Mouse (Mus musculus) thymus, postnatal 0 days (tissue): Measurements from ENCODE around the gene Col25a1. TPM values are rescaled to one million over a fixed set of nuclear protein-coding genes. Genes with fewer than 3 reads are reported as not detected.

Source experiments
- DNase-seq: peaks from one replicate; pipeline ENCODE4 v3.0.0-alpha.2; 2015; ENCODE audit warnings: low spot score
- polyA plus RNA-seq: library from polyadenylated mRNA; unstranded; fragments of >200 nt; fragmentation: Nextera tagmentation; extraction: Ambion mirVana; gene quantifications from 2 replicates; pipeline ENCODE4 v1.2.1, GENCODE M21; 2015

Gene Col25a1
- polyA plus RNA-seq, 1 experiment from 2014 or later, result 0.31 TPM

DNA sequence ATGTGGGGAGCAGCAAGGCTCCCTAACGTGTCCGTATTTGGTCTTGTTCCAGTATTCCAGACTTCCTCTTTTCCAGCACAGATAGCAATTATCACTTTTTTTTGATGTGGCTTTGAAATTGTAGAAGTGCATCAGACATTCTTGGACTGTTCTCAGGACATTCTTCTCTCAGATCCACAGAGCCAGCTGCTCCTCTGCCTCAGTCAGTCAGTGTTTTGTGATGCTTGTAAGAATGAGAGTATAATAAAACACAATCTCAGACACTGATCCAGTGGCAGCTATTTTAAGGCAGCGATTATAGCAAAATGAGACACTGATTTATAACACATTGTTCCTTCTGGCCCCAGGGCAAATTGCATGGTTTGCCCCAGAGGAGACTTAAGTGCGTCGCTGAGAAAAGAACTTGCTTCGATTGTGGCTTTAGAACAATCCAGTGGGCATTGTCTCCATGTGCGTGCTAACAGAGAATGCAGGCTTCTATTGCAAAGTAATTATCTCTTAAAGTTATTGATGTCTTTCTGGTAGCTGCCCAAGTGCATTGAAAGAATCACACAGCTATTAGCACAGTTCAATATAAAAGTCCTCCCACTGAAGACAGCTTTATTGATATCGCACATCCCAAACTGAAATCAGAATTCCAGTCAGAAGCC is 111.5 kb downstream of the Col25a1 start:
- DNase-seq, result no peak

DNA sequence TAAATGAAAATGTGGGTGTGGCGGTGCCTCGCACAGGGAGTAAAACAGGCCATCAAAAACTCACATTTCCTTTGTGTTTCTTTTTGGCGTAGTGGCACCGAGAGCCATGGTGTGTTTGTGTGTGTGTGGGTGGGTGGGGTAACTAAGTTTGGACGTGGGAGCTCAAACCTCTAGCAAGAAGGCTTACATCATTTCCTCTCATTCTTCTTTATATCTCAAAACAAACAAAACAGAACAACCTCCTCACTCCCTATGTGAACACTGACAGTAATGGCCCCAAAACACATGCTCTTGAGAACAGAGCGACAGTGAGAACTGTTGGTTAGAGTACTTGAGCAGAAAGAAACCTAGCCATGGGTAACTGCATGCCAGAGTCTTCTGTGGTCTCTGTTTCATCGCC is 121.1 kb downstream of the Col25a1 start:
- DNase-seq, result no peak

DNA sequence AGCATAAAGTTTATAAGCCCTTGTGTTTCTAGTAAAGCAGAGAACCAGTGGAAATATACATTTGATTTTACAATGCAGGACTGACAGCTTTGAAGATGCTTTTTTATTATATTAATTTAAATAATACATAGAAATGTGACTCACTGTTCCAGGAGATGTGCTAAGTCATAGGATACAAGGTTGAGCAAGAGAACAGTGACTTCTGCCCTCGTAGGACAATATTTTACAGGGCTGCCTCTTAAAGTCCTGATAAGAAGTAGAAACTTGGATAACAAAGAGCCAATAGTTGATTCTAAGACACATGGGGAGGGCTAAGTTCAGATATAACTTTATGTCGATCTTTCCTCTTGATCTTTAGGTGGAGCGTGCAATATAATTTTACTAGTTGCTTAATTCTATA is 124.8 kb downstream of the Col25a1 start:
- DNase-seq, result no peak

DNA sequence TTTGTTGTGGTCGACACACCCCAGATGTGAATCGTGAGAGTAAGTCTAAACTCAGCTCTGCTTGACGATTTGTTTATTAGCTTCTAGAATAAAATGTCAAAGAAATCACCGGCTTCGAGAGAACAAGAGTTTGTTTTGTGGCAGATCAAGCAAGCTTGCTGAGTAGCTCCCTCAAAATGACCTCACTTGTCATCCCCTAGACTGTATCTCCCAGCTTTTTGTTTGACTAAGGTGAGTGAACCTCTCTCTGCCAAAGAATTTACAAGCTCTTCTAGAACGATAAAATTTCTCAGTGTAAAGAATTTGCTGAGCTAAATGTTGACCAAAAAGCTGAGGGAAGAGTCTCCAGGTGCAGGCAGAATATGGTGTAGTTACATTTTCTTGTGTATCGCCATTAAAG is 125.3 kb downstream of the Col25a1 start:
- no peak for DNase-seq

DNA sequence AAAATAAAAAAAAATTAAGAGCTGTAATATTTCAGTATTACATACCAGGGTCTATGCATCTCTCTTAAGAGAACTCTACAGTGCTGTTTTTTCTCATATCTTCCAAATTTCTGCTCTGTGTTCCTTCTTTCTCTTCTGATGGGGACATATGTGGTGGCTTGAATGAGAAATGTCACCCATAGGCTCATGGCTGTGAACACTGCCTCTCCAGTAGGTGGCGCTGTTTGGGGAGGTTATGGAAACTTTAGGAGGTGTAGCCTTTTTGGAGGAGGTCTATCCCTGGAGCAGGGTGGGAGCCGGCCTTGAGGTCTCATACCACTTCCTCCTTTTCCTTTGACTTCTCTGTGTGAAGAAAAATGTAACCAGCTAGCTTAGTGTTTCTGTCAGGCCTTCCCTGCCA is 128.4 kb downstream of the Col25a1 start:
- DNase-seq, result no peak

DNA sequence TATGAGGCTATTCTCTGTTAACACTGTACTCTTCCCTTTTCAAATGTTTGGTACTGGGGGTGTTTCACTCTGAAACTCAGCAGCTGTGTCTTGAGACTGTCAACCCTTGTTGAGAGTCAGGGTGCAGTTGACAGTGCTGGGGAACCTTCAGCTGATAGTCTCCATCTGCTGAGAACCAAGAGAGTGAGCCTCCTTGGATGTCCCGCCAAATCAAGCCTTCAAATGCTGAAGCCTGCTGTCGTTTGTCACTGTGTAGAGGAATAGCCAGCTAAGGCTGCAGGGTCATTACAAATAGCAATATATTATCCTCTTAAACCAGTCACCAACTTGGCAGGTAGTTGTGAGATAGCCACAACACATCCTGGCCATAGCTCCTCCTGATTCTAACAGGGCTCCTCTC is 129.0 kb downstream of the Col25a1 start:
- no peak for DNase-seq

DNA sequence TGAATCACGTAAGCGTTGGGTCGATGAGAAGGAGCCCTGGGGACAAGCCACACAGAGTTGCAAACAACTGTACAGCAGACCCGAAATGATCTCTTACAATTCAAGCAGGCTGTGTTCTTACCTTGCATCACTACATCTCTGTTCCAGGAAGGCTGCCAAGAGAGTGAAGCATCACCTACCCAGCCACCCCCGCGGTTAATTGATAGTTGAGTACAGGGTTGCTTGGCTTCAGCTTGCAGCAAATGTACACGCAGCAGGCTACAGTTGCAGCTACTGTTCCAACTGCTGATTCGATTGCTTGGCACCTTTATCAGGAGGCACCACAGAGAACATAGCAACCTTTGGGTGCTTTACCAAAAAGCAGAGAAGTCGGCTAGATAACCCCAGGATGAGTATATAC is 133.8 kb downstream of the Col25a1 start:
- DNase-seq, result no peak

DNA sequence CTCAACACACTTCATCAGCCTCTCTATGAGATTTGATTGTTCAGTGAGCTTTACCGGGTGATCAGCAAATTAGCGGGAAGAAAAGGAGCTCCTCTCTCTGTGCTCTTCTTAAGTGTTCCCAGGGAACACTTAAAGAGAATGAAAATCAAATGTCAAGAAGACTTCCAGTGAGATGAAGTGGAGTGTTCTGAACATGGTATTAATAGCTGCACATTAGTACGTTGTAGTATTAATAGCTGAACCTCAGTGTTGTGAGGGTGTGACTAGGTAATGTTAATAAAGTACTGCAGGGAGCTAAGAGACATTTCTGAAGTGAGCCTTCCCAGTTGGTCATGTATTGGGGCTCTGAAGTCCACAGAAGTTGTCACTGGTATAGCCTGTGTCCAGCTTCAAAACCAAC is 139.2 kb downstream of the Col25a1 start:
- no peak for DNase-seq

DNA sequence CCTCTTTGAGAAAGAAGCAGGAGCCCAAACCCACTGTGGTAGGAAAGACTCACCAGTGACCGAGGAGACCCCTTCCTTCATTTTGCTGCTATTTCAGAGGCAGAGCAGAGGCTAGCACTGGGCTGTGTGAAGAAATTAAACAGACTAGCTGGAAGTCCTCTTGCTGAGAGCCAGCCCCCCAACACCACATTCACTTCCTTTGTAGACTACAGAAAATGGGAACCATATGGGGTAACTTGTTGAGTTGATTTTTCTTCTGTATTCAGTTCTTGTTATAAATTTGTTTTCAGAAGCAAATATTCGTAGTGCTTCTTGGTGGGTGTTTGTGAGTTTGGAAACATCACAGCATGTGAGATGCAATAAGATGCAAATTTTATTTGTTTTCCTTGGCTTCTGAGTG is 142.6 kb downstream of the Col25a1 start:
- no peak for DNase-seq

DNA sequence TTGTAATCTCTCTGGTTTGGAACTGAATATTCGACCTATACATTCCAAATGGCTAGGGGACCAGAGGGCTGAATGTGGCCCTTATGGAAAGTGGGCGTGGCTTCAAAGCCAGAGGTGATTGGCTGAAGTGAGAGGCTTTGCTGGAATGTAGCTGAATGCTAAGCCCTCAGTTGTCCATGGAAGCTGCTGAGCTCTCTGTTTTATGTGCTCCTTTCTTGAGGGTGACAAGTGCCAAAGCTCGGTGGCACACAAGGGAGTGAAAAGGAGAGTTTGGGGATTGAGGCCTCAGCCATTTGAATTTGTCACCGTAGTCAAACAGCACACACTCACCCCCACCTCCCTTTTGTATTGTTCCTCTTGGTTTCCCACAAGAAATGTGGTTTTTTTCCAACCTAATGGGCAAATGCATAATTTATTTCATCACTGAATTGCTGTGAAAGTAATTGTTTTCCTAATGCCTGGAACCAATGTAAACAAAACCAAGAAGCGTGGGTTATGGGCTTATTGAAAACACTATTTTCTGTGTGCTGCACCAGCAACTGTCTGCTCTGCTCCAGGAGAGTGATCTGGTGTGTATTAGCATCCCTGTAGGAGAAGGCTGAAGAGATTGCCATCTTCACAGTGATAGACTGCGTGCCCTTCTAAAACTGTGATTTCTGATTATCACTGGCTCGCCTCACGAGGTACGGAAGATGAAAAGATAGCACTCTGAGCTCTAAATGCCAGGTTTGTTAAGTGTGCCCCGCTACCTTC is 147.2 kb downstream of the Col25a1 start:
- no peak for DNase-seq

DNA sequence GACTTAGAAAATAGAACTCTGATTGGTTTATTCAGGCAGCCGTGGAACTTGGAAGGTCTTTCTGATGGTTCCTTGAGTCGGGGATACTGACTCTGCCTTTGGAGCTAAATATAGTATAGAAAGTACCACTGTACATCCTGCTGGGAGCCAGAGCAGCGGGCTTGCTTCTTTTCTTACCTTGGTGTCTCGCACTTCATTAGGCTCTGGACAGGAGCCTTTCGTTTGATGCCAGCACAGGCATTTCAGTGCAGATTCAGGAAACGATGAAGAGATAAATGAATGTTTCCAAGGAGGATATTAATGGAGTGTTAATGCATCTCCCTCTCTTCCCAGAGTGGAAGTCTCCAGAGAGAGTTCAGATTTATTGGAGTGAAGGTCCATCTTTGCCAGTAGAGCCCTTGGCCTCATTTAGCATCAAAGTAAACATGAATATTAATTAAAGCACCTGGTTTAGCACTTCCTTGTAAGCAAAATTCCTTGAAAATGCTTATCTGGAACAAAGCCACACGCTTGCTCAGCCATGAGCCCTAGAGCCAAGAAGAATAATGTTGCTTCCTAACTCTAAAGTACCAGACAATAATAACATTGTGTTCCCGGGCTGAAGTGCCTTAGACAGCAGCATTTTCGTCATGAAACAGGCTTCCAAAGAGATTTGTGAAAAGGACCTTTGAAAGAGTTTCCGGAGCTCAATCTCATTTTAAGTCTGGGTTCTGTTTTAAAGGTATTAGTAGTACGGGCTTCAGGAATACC is 151.9 kb downstream of the Col25a1 start:
- DNase-seq, result no peak

DNA sequence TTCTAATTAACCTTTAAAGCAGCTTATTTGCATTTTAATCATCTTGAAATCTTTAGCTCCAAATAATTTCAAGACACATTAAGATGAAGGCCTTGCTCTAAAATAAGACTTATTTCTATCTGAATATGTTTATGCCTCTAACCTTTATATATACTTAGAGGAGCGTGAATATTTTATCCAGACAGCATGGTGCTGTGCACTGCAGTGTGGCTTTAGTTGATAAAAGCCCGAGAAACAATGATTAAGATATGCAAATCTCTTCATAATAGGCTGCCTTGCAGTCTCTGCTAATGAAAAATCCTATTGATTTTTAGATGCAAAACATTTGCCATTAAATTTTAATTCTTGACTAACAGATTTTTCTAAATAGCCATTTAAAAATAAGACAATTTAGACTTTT is 156.8 kb downstream of the Col25a1 start:
- no peak for DNase-seq

DNA sequence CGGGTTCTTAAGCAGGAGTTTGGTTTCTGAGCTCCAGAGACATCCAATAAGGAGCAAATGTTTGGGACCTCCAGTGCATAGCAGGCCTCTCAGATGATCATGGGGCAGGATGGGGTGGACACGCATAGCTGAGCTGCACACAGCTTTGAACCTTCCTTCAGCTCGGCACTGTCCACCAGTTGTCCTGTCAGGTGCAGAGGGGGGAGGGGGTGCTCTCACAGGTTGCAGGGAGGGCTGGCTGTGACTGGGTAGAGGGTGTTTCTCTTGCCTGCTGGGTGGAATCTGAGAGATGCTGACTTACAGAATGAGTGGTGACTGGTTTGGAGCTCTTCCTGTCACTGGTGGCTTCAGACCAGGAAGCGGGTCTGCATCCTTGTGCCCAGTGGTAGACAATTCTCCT is 157.5 kb downstream of the Col25a1 start:
- no peak for DNase-seq

DNA sequence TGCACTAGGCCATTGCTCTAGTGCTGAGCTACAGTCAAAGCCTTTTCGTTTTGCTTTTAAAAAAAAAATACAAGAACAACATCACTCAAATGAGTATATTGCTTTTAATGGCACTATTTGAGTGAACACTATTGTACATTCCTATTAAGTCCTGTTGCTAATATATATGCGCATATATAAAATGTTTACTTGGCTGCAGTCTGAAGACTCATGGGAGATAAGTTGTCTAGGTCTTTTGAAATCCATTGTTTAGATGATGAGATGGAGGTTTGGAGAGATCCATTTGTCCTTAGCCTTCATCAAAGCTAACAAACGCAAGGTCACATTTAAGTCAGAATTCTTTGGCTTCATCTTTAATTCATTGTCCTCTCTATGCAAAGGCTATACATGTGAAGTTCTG is 157.9 kb downstream of the Col25a1 start:
- DNase-seq, result no peak

DNA sequence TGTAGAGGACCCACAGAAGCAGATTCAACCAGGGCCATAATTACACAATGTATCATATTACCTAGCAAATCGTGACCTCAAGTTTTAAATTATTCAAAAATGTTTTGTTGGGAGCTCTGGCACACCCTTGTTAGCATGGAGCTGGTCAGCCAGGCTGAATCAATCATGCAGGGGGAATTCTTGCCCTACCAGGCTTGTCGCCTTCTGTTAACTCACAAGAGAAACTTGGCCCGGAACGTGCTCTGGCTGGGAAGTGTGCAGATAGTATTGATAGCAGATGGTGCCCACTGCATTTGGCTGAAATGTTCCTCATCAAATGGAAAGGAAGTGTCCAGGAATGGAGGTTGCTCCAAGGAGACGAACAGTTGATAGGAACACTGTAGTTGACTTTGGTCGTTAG is 158.9 kb downstream of the Col25a1 start:
- DNase-seq, result no peak

DNA sequence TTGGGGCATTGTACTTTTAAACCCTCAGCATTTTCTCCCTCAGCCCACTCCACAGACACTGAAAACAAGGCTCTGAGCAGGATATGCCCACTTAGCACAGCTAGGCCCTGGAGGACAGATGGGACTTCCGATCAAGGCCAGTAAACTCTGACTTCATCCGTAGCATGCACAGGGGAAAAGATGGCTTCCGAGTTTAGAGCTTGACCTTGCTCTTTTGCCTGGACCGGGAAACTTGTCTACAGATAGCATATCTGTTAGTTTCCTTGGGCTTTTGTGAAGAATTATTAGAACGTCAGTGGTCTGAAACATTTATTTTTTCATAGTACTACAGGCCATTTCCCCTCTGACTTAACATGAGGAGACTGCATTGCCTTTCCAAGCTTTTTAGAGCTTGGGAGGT is 159.4 kb downstream of the Col25a1 start:
- no peak for DNase-seq

DNA sequence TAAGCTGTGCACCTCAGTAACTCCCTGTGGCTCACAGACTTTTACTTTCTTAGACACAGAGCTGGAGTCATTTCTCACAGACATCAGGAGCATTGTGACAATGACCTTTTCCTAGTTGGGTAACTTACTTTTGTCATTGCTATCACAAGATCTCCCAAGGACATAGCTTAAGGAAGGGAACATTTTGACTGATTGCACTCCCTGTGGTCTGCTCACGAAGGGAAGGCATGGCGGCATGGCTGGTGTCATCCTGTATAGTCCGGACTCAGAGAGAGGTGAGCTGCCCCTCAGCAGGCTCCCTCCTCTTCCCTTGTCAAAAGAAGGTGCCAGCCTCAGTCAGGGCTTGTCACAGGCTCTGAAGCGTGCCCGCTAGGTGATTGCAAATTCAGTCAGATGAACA is 160.6 kb downstream of the Col25a1 start:
- DNase-seq, result no peak

DNA sequence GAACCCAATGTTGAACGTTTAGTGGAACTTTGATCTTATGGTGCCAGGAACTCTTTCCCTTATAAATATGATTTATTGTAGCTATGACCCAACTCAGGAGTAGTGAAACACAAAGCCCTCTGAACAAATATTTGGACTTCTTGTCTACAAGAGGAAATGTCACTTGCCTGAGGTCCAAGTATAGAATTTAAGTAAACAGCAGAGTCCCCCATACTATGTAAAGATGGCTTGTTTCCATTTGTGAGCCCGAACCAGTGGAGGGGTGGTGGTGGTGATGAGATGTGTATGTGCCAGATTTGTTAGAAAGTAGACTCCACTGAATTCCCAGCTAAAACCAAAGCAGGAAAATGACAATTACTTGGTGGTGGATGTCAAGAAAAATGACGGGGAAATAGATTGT is 169.2 kb downstream of the Col25a1 start:
- no peak for DNase-seq

DNA sequence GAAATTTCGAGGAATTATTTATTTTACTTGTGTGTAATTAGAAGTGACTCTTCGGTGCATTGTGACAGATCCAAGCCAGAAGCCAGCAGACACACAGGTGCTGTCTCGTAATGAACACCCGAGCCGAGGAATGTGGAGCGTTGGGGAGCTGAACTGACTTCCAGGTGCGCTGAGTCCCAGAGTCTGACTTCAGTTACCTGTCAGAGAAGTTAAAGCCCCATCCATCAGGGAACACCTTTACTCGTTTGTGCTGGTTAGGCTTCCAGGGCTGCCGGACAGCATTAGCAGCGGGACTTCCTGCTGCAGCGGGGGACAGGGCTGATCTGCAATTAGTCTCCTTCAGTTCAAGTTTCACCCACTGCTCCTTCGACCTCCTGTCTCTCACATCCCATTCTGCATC is 172.3 kb downstream of the Col25a1 start:
- DNase-seq, result no peak

DNA sequence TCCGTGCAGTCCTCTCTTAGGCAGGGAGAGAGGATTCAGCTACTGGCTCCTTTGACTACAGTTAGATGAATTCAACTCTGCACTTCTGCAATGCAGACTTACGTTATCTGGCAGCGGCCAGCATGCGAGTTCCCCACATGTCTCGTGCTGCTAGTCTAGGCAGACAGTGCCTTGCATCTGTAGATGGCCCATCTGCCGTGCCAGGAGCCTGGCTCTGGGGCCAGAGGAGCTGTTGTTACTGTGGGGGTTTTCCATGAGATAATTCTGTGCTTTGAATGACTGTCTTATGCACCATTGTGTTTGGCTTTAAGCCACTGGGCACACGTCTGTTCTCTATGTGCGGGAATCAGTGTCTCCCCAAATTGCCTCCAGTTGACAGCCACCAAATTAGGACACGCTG is 173.5 kb downstream of the Col25a1 start:
- DNase-seq, result no peak

DNA sequence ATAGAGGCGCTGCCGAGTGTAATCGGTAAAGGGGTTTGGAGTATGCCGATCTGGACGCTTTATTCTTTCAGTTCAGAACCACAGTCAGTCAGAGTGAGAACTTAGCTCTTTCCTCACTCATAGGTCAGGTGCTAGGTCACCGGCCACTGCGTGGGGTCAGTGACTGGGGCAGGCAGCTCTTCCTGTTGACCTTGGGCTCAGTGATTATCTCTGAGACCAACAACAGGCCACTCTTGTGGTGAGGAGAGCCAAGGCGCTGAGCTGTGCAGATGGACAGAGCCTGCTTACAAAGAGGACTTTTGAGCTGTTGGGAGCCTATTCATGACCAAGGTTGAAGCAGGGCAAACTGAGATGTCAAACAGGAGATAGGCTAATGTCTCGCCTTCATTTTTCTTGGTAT is 174.4 kb downstream of the Col25a1 start:
- no peak for DNase-seq

DNA sequence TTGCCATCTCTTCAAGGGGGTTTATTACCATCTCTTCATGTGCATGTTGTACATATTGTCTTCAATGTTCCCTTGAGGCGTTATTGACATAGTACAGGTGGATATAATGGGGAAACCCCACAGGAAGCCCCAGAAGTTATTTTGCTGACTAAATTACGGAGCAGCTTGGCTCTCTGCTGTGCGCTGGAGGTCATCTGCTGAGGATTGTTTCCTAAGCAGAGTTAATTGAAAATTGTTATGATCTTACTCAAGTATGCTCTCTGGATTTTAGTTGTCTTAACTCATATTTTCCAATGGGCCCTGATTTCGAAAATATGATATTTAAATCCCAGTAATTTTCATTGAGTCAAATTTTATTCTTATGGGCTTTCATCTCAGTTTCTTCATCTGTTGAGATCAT is 178.0 kb downstream of the Col25a1 start:
- no peak for DNase-seq
